Mouse (Mus musculus) liver, adult (tissue): ENCODE results near the gene Syne3.

Source experiments
- GATA4 ChIP-seq: IDR thresholded peaks from 2 replicates; pipeline ENCODE4 v1.6.1; 2014; ENCODE audit warnings: mild to moderate bottlenecking, low read length; ENCODE audit not compliant: insufficient replicate concordance

The Syne3 gene

DNA sequence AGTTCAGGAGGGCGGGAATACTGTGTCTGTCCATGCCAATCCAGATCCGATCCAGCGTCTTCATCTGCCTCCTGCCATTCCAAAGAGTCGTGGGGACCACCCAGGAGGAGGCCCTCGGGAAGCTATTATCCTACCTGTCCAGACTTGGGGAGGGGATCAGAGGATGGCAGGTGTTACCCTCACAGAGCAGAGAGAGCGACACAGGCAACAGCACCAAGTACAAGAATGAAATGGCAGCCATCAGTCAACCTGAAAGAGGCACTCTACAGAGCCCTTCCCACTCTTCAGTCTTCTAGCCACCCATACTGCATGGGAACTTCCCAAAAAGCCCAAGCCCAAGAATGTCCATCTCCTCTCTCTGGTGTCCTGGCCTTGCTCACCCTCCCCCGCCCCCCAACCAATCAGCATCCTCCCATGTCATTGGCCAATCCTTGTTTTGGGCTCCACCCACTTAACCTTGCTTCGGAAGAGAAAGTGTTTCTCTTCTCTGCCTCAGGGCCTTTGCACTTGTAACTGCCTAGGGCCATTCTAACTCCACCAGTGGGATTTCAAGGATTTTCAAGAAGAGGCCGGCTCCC lies 693 bp upstream of the Syne3 start:
- TF ChIP-seq GATA4, result no peak

DNA sequence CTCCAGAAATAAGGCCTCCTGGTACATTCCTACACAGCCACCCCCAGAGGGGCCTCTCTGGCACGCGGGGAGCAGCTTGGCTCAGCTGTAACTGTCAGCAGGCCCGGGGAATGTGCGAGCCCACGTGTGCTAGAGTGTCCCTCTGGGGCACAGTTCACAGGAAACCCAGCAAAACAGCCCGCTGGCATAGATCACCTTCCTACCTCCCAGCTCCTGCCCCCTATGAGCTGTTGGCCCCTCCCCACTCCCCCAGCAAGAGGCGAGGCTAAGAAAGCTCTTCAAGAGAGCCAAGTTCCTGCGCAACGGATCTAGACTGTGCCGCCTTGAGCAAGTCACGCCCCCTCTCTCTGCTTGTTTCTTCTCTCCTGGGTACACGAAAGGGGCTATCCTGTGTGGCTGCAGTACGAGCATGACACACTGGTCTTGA lies 844 bp downstream of the Syne3 start:
- TF ChIP-seq GATA4, result no peak

DNA sequence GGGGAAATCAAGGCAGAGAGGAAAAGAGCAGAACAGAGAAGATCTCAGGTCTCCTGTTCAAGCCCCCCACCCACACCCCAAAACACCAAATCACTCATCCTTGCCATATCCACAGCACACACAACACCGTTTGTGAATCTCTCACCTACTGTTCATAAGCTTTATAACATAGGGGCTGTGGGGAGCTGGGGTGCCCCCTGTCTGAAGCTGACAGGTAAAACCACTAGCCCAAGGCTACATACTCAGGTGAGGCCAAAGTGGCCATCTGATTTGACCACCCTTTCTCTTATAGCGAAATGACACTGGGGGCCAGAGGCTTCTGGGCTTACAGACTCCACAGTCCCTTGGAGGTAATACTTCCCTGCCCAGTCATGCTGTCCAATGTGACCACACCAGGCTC lies 1.5 kb downstream of the Syne3 start:
- TF ChIP-seq GATA4, result no peak

DNA sequence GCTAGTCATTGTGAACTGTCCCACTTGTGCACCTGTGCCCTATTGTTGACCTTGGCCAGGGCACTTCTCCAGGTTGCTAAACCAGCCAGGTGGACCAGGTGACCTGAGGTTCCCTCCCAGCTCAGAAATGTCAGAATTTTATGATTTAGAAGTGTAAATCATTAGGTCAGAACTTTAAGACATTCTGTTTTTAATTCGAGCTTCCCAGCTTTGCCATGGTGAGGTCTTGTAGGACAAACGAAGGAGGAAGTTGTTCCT lies 4.0 kb downstream of the Syne3 start:
- no peak for TF ChIP-seq GATA4

DNA sequence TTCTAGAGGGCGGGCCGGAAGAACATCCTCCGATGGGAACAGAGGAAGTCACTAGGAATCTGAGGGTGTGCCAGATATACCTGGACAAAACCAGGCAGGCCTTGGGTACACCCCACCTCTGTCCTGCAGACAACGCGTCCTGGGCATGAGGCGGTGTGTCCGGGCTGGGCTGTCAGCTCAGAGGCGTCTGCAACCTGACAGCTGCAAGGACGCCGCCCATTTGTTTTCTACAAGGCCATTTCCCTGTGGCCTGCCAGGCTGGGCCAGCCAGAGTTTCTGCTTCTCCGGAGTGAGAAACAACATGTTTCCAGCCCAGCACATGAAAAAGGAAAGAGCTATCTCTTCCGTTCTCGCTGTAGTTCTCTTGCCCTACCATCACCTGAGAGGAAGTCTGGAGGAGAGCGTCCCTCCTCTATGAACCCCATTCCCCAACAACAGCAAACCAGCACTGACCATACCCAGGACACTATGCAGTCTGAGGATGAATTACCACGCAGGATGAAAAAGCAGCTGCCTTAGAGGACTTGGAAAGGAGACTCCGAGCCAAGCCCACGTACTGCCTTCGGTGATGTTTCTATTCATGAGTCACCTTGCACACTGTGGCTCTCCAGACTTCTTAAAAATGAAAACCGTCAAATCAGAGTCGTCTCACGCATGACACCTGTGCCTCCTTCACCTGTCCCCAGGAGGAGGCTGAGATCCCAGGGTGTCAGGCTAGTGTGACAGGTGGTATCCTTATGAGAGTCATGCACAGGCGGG lies 4.5 kb downstream of the Syne3 start:
- no peak for TF ChIP-seq GATA4

DNA sequence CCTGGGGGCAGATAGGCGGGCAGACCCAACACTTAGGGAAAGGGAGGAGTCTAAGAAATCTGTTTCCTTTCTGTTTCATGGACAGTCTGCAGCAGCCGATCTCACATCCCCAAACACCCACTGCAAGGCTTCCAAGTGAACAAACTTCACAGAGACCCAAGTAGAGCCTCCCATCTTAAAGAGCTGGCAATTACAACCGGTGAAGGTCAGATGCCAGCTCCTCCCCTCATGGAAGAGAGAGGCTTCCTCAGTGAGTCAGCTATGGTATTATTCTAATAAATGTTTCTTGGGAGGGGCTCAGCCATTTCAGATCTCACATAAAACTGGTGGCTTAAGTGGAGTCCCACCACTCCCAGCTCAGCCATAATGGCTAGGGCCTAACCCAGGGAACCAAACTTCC lies 5.9 kb downstream of the Syne3 start:
- no peak for TF ChIP-seq GATA4

DNA sequence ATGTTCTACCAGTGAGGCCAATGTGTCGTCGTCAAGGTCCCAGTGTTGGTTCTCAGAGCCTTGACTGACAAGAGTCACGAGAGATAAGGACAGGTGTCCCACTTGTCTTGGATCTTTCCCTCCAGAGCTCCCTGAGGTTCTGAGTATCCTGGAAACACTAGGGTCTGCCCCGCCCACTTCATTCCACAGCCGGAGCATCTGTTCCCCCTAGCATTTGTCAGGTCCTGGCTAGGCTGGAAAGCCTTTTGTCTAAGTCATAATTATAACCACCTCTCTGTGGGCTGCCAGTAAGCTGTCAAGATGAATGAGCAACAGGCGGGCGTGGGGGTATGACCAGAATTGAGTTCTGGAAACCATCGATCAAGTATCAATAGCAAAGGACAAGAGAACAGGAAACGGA lies 6.5 kb downstream of the Syne3 start:
- TF ChIP-seq GATA4, result no peak

DNA sequence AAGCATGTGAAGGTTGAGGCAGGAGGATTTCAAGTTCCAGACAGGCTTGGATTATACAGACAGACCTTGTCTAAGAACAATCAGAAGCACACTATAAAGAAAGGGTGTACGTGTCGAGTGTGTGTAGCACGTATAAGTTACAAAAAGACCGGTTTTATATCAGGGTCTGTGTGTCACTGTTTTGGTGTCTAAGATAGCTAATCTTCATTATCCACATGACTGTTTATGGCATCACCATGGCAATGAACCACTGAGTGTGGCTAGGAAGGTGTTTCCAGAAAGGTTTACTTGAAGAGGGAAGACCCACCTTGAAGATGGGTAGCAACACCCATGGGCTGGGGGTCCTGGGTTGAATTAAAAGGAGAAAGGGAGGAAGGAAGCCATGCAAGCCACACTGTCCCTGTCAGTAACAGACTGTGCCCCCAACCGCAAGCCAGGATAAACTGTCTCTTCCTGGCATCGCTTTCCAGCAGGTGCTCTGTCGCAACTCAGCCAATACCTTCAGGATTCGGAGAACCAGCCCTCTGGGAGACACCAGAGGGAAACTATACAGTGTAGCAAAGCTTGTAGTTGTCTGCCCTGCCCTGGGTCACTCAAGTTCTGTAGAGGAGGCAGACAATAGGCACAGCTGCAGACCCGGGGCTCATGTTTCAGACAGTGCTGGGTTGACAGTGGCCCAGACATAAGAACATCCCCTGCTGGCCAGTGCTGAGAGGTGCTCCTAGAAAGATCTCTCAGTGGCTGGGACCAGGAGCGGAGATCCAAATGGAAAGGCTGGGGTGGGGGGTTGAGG lies 7.1 kb downstream of the Syne3 start:
- no peak for TF ChIP-seq GATA4

DNA sequence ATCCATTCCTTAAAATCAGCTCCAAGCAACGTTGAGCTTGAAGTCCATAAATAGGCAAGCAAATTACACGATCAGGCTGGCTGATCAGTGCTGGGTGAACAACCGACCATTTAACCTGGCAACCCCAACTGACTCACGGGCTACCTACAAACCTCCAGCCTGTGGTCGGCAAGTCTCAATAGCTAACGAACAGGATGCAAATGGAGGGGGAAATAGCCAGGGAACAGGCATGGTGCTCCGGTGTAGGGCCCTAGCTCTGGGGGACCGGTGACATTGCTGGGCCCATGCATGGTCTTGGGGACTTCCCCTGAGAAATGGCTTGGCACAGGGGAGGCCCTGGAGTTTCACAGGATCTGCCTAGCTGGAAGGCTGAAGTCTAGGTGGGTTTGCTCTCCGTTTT lies 8.3 kb downstream of the Syne3 start:
- no peak for TF ChIP-seq GATA4

DNA sequence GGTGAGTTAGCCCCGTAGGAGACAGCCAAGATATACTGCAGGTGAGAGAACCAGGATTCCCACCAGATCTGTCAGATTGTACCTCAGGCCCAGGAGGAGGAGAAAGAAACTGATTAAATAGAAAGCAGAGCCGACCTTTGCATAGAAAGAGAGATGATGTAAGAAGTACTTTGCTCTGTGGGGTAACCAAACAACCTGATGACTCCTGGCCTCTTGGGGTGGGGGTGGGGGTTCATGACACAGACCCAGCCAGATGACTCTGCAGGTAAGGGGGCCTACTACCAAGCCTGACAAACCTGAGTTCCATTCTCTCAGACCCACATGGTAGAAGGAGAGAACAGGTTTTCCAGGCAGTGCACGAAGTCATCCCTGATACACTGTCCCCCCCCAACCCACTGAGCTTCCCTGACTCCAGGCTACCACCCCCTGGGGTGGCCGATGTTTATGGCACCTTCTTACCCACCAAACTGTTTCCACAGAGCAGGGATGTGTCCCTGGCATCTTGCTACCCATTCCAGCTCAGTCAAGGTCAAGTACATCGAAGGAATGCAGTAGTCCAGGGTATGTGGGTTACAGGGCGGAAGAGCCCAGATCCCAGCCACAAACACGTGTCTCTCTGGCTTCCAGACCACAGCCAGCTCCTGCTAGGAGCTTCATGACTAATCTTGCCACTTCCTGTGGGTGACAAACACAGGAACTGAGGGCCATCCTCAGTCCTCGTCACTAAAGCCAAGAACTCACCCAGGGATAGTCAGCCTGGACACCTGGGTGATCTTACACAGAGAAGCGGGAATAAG lies 8.9 kb downstream of the Syne3 start:
- no peak for TF ChIP-seq GATA4

DNA sequence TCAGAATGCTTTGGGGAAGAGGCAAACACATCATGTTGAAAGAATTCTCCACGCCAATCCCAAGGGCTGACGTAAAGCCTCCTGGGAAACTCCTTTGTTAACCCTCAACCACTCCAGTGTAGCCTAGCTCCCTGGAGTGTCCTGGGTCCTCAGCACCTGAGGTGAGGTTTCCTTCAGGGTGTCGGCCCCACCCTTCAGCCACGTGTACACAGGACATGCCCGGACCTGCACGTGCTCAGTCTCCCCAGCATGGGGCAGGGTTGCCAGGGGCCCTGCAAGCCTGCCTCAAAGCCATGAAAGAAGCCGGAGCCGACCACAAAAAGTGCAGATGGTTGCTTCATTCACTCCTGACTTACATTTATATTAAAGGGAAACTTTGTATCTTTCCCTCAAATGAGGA lies 10.4 kb downstream of the Syne3 start:
- no peak for TF ChIP-seq GATA4

DNA sequence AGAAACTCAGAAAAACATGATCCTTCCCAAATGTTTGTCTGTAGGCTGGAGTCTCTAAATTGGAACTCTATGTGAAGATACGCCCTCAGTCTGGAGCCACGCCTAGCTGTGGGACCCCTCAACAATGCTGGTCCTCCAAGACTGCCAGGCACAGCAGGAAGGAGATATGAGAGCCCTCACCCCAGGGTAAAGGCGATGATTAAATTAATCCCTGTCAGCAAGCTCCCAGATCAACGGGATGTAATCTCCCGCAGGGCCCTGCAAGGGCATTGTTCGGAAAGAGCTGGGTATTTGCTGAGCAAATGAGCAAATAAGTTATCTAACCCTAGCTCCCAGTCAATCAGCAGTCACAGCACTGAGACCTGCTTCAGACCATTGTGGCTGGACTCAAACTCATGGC lies 11.1 kb downstream of the Syne3 start:
- TF ChIP-seq GATA4, result no peak

DNA sequence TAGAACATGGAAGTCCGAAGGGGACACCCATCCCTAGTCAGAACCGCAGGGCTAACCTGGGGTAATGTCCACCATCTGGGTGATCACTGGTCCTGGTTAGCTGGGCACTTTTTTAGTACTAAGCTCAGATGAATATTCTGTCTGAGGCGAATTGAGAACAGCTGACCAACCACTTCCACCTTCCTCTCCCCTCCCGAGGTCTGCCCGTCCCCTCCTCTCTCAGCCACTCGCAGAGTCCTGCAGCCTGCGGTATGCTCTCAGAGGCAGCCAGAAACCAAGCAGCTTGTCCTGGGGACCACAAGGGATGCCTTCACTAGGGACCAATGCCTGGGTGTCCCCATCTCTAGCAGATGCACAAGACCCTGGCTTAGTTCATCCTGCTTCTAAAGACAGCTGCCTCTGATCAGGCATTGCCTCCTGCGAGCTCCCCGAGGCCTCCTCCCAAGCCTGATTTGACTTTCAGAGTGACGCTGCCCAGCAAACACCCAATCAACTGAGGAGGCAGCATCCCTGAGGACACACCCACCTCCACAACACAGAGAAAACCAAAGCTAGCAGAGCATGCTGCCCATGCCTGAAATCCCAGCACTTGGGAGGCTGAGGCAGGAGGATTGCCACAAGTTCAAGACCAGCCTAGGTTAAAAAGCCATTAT lies 11.8 kb downstream of the Syne3 start:
- TF ChIP-seq GATA4, result no peak

DNA sequence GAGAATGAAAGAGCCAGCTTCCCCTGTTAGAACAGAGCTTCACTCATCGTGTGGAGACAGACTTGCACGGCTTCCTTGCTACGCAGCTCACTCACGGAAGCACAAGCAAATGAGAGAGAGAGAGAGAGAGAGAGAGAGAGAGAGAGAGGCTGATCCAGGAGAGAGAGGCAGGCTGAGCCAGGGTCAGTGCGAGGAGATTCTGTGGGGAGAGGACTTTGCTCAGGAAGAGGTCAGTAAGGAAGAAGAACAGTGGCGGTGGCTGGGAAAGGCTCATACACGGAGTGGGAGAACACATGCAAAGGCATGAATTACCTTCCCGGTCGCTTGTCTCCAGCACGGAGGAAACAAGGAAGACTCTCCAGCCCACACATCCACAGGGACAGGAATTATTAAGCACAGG lies 12.4 kb downstream of the Syne3 start:
- TF ChIP-seq GATA4, result no peak

DNA sequence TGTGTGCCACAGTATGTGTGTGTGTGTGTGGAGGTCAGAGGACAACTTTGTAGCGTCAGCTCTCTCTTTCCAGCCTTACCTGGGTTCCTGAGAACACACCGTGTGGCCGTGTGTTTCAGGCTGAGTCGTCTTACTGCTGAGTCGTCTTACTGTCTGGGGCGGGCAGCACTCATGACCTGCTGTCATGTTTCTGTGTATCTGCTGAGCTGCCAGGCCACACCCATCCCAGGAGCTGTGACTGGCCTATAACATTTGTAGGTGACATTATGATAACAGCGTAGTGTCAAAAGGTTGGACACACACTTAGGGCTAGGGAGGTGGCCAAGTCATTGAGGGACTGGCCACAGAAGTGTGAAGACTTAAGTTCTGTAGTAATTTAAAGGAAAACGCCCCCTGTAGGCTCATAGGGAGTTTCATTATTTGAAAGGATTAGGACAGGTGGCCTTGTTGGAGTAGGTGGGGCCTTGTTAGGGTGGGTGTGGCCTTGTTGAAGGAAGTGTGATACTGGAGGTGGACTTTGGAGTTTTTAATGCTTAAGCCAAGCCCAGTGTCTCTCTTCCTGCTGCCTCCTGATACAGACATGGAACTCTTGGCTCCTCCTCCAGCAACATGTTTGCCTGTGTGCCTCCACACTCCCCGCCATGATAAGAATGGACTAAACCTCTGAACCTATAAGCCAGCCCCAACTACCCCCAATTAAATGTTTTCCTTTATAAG lies 13.4 kb downstream of the Syne3 start:
- no peak for TF ChIP-seq GATA4

DNA sequence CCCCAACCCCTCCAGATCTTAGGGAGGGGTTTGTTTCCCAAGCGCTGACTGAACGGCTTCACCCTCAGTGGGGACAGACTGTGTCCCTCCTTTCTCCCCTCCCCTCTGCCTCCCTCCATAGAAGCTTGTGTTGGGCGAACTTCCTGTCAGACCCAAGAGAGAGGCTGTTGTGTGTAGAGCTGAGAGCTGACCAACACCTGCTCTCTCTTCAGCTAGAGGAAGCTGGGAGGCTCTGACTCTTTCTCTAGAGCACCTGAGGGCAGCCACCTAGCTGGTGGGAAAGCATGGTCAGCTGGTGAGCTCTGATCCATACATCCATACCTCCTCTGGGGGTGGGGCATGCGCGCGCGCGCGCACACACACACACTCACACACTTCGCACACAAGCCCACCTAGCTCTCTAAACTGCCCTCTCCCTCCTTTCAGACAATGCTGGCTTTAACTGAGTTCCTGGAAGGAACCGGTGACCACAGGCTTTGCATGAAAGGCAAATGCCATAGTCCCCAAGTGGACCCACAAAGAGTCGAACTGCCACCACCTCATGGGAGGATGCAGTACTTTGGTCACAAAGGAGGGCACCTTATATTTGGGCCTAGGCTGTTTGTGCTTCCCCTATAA lies 14.2 kb downstream of the Syne3 start:
- TF ChIP-seq GATA4, result no peak
